Mouse (Mus musculus) MEL (cell line): ENCODE results near the gene St3gal2.

Source experiments
- CHD2 ChIP-seq: IDR thresholded peaks from 2 replicates; pipeline ENCODE4 v1.6.1; 2011; ENCODE audit warnings: low read length, improper control_type of control experiment
- CTCF ChIP-seq, 3 experiments: IDR thresholded peaks in 2 of 3; conservative IDR thresholded peaks in 1 of 3; 2 replicates each; pipeline ENCODE4 v1.5.1; 2011 to 2012; ENCODE audit warnings: low read length in 3 of 3, low read depth in 2 of 3, mild to moderate bottlenecking in 2 of 3, improper control_type of control experiment in 1 of 3, inconsistent platforms in 1 of 3, mixed read lengths in 1 of 3, moderate library complexity in 1 of 3; ENCODE audit not compliant: control insufficient read depth in 1 of 3, insufficient read depth in 1 of 3, poor library complexity in 1 of 3, severe bottlenecking in 1 of 3
- E2F4 ChIP-seq: IDR thresholded peaks from 2 replicates; pipeline ENCODE4 v1.6.1; 2011; ENCODE audit warnings: low read depth, low read length, improper control_type of control experiment, borderline replicate concordance
- GABPA ChIP-seq: IDR thresholded peaks from 2 replicates; pipeline ENCODE4 v1.6.1; 2012; ENCODE audit warnings: low read depth, mild to moderate bottlenecking, inconsistent platforms, low read length, improper control_type of control experiment, moderate library complexity
- GATA1 ChIP-seq: IDR thresholded peaks from 2 replicates; pipeline ENCODE4 v1.6.1; 2011; ENCODE audit warnings: low read depth, low read length, improper control_type of control experiment
- HCFC1 ChIP-seq: IDR thresholded peaks from 2 replicates; pipeline ENCODE4 v1.6.1; 2012; ENCODE audit warnings: low read depth, mild to moderate bottlenecking, inconsistent platforms, low read length, improper control_type of control experiment, moderate library complexity
- JUND ChIP-seq: IDR thresholded peaks from 2 replicates; pipeline ENCODE4 v1.6.1; 2011; ENCODE audit warnings: low read depth, mild to moderate bottlenecking, improper control_type of control experiment, low read length
- MYC ChIP-seq: IDR thresholded peaks from 2 replicates; pipeline ENCODE4 v1.6.1; 2011; ENCODE audit warnings: low read depth, mild to moderate bottlenecking, low read length, improper control_type of control experiment, moderate library complexity
- POLR2A ChIP-seq, 2 experiments: IDR thresholded peaks; 2 replicates each; pipeline ENCODE4 v1.6.1; 2011 to 2012; ENCODE audit warnings: low read length in 2 of 2, mild to moderate bottlenecking in 2 of 2, control low read depth in 1 of 2, improper control_type of control experiment in 1 of 2, low read depth in 1 of 2, moderate library complexity in 1 of 2; ENCODE audit not compliant: control insufficient read depth in 1 of 2, insufficient read depth in 1 of 2, poor library complexity in 1 of 2
- POLR2AphosphoS2 ChIP-seq: IDR thresholded peaks from 2 replicates; pipeline ENCODE4 v1.6.1; 2011; ENCODE audit warnings: low read length, improper control_type of control experiment
- SMC3 ChIP-seq: IDR thresholded peaks from 2 replicates; pipeline ENCODE4 v1.6.1; 2011; ENCODE audit warnings: low read depth, low read length, improper control_type of control experiment

- no peak for TF ChIP-seq CTCF (IDR thresholded peaks at IDR 0.05 in 2 of 3, conservative IDR thresholded peaks at IDR 0.05 in 1 of 3; ENCODE audit: control insufficient read depth in 1 of 3, insufficient read depth in 1 of 3, low read depth in 2 of 3, low read length in 3 of 3, poor library complexity in 1 of 3, severe bottlenecking in 1 of 3)
- TF ChIP-seq POLR2A (IDR thresholded peaks at IDR 0.05; ENCODE audit: control insufficient read depth in 1 of 2, insufficient read depth in 1 of 2, low read depth in 1 of 2, low read length in 2 of 2, poor library complexity in 1 of 2) = no peak
- TF ChIP-seq GATA1 = no peak
- TF ChIP-seq POLR2AphosphoS2 = no peak
- no peak for TF ChIP-seq MYC
- no peak for TF ChIP-seq GABPA
- TF ChIP-seq JUND = no peak
- no peak for TF ChIP-seq CHD2
- TF ChIP-seq E2F4 = no peak
- TF ChIP-seq SMC3 = no peak
- TF ChIP-seq HCFC1 = no peak
Observed at GRCm38 (mm10) chr8:110887551-110887950, 32.2 kb upstream of the St3gal2 start.
